Mouse (Mus musculus) liver, embryonic 14.5 days (tissue): ENCODE results near the gene Gm867. TPM values are rescaled to one million over a fixed set of nuclear protein-coding genes. Genes with fewer than 3 reads are reported as not detected.

Experiments used
- ATAC-seq: fragments of 200-750 bp; cut with Nextera tagmentation; 2 replicates; pipeline ENCODE4 v1.8.0; 2017; ENCODE audit warnings: moderate number of reproducible peaks, mild to moderate bottlenecking, moderate library complexity; ENCODE audit not compliant: insufficient read depth
- DNase-seq, 3 experiments: peaks; one replicate each; pipeline ENCODE4 v3.0.0-alpha.2; 2012 to 2013; ENCODE audit warnings: low read depth in 3 of 3, low spot score in 3 of 3
- H3K27ac ChIP-seq: fragments of 300-500 bp; sonication (generic); 2 replicates; pipeline ENCODE4 v1.5.1; 2014; ENCODE audit warnings: moderate library complexity, mild to moderate bottlenecking, control low read depth, inconsistent platforms
- H3K27me3 ChIP-seq: fragments of 300-500 bp; sonication (generic); 2 replicates; pipeline ENCODE4 v1.6.1; 2014; ENCODE audit warnings: mild to moderate bottlenecking, low read length, moderate library complexity; ENCODE audit not compliant: control insufficient read depth, insufficient read depth
- H3K36me3 ChIP-seq: fragments of 300-500 bp; sonication (generic); replicated peaks from 2 replicates; pipeline ENCODE4 v1.6.1; 2014; ENCODE audit warnings: low read depth; ENCODE audit not compliant: control insufficient read depth, insufficient read depth
- H3K4me1 ChIP-seq, 2 experiments: fragments of 200-500 bp in 1 of 2; fragments of 300-500 bp in 1 of 2; sonication (generic) in 1 of 2; replicated peaks; 2 replicates each; pipeline ENCODE4 v1.6.1; 2012 to 2014; ENCODE audit warnings: antibody characterized with exemption in 1 of 2, inconsistent platforms in 1 of 2, low read length in 1 of 2; ENCODE audit not compliant: control insufficient read depth in 2 of 2, insufficient read depth in 2 of 2
- H3K4me2 ChIP-seq: fragments of 300-500 bp; sonication (generic); 2 replicates; pipeline ENCODE4 v1.6.1; 2014; ENCODE audit warnings: low read depth, mild to moderate bottlenecking, control low read depth, moderate library complexity
- H3K4me3 ChIP-seq, 2 experiments: fragments of 200-500 bp in 1 of 2; fragments of 300-500 bp in 1 of 2; sonication (generic) in 1 of 2; 2 replicates each; pipeline ENCODE4 v1.5.1; 2012 to 2014; ENCODE audit warnings: low read depth in 2 of 2, low read length in 2 of 2, mild to moderate bottlenecking in 2 of 2, control low read depth in 1 of 2, inconsistent platforms in 1 of 2, moderate library complexity in 1 of 2; ENCODE audit not compliant: insufficient read depth in 1 of 2
- H3K9ac ChIP-seq: fragments of 300-500 bp; sonication (generic); replicated peaks from 2 replicates; pipeline ENCODE4 v1.6.1; 2014; ENCODE audit warnings: mild to moderate bottlenecking, control low read depth, moderate library complexity
- H3K9me3 ChIP-seq: fragments of 300-500 bp; sonication (generic); 2 replicates; pipeline ENCODE4 v1.6.1; 2016; ENCODE audit warnings: low read length, mixed read lengths; ENCODE audit not compliant: control insufficient read depth
- CTCF ChIP-seq: IDR thresholded peaks from 2 replicates; pipeline ENCODE4 v1.5.1; 2016; ENCODE audit warnings: antibody characterized with exemption, low read depth, control low read depth
- EP300 ChIP-seq: IDR thresholded peaks from 2 replicates; pipeline ENCODE4 v1.6.1; 2016; ENCODE audit warnings: antibody characterized with exemption, low read depth
- WGBS: fragments of 180-500 bp; shearing (Covaris S2); extraction: QIAGEN DNeasy Blood & Tissue Kit; methylation state at CpG from one replicate; pipeline ENCODE4 v1.1.7; 2014; ENCODE audit not compliant: insufficient replicate concordance; 5-methylcytosine and 5-hydroxymethylcytosine counted together
- polyA plus RNA-seq, 2 experiments: library from polyadenylated mRNA; depleted of rRNA in 1 of 2; stranded (reverse) in 1 of 2; unstranded in 1 of 2; fragments of >200 nt; fragmentation: Nextera tagmentation in 1 of 2; extraction: Ambion mirVana in 1 of 2; gene quantifications; 2 replicates each; pipeline versions ENCODE4 v1.2.1 to v1.2.3; 2012 to 2014

Gene Gm867
- polyA plus RNA-seq, 2 experiments = 20.9 to 27.6 TPM

DNA sequence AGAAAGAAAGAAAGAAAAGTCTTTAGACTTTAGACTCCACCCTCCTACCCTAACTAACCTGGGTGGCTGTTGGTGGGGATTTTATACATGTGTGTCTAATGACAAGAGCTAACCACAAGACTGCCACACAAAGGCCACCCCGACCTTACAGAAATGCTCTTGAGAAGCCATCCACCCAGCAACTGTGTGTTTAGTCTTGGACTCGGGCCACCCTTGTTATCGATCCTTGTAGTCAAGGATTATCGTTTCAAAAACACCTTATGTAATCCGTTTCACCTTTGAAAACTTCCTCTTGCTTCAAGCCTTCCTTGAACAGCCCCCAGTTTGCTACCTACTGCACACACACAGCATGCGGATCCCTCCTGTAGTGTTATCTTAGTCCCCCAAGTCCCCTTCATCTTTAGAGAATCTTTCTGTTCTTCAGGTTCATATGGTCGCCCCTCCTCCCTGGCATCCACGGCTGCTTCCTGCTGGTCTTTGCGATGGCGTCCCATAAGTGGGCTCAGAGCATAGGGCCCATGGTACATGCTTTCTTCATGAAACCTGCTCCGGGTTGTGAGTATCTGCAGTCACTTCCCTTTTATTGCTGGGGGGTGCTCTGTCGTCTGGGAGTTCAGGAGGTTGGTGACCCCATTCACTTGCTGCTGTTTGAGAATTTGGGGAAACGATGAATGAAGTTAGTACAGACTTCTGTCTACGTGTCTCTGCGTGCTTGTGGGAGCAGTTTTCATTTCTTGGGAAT lies 2.4 kb upstream of the Gm867 start, which contains the start of gene Vpreb3:
Gene Vpreb3 (plus strand): TSS at position 322 of the 742 bp plus-strand sequence.
- no peaks in the 10 kb centered on the region for H3K27me3 ChIP-seq
- 56% methylated on average over 15 of the region's 15 CpGs for WGBS
- no peak within 1 kb of the TSS for H3K27ac ChIP-seq
- H3K9me3 ChIP-seq = no peaks in the 10 kb centered on the region
- no peak within 1 kb of the TSS for H3K4me2 ChIP-seq
- H3K36me3 ChIP-seq = no peaks in the 10 kb centered on the region
- H3K4me1 ChIP-seq = peaks cover 16 to 24% of the 10 kb centered on the region in 2 experiments
- H3K4me3 ChIP-seq = no peak within 1 kb of the TSS
- TF ChIP-seq EP300 (no peak), CTCF (no peak)
- ATAC-seq = no peak
- no peak within 1 kb of the TSS for H3K9ac ChIP-seq
- DNase-seq = no peak

DNA sequence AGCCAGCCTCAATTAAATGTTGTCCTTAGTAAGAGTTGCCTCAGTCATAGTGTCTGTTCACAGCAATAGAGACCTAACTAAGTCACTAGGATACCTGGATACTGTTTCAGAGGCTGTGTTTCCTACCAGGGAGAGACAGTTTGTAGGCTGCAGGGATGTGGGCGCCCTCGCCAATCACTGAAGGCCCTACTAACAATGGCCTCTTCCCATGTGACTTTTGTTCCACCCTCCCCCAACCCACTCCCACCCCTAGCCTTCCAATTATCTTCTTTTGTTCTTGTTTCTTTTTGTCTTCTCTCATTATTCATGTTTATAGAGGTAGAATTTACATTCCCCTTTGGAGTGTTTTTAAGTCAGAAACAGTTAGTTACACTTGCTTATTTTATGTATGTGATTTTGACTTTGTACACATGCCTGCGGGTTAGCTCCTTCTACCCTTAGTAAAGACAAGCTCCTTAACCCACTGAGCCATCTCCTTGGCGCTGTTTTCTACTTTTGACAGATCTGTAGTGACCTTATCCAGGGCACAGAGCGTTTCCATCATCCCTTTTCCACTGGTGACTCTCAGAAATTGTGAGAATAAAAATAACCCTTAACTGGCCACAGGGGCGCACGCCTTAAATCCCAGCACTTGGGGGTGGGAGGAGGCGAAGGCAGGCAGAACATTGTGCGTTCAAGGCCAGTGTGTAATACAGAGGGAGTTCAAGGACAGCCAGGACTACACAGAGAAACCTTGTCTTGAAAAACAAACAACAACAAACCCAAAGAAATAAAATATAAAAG lies 761 bp upstream of the Gm867 start:
- no peak for ATAC-seq
- no peak for DNase-seq
- TF ChIP-seq EP300 (no peak), CTCF (no peak)
- Histone ChIP-seq H3K27ac (peak overlapping the region; percentile 93), H3K4me3 (no peak overlapping the region), H3K9ac (no peak overlapping the region), H3K9me3 (no peaks in the 10 kb centered on the region), H3K4me1 (peaks cover 32 to 36% of the 10 kb centered on the region in 2 experiments), H3K36me3 (peaks cover 2% of the 10 kb centered on the region; the same call in 1 of the 2 replicates), H3K4me2 (no peak overlapping the region), H3K27me3 (no peaks in the 10 kb centered on the region)
- 73% methylated on average over 9 of the region's 9 CpGs for WGBS

DNA sequence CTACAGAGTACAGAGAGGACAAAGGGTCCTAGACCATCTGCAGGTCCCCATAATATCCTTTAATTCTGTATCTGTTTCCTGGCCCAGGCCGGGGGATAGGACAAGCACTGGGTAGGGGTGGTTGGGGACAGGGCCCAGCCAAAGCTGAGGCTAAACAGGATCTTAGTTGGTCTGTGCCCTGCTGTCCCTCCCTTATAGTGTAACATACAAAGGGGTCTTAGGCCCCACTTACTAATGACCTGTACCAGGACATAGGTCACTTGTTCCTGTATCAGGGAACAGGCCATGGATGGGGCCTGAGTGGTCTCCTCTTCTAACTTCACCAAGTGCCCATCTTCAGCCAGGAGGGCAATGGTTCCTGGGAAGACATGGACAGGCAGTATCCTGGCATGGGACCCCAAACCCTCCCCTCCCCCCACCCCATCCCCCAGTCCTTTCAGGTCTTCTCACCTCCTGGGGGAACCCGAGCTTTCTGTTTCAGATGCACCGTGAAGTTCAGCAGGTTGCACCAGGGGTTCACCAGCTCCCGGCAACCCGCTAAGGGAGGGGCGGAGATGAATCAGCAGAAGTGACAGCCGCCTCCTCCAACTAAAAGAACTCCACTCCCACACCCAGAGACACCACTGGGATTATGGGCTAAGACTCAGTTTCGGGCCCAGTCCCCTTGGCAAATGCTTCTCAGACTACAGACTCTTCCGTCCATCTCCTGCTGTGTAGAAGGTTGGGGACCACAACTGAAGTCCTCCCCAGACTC lies 814 bp downstream of the Gm867 start:
- Histone ChIP-seq H3K27me3 (no peaks in the 10 kb centered on the region), H3K9me3 (no peaks in the 10 kb centered on the region), H3K4me1 (peaks cover 36 to 44% of the 10 kb centered on the region in 2 experiments), H3K36me3 (peaks cover 2% of the 10 kb centered on the region; the same call in 1 of the 2 replicates), H3K4me2 (peak overlapping the region; percentile 98), H3K9ac (peak overlapping the region; percentile 79), H3K27ac (peak overlapping the region; percentile 93), H3K4me3 (peak overlapping the region; percentile 80 to 91)
- 21% methylated on average over 9 of the region's 9 CpGs for WGBS
- DNase-seq (peak; percentile 71 to 79 (median 77)), ATAC-seq (peak; percentile 74)
- TF ChIP-seq CTCF = no peak
- no peak for TF ChIP-seq EP300

DNA sequence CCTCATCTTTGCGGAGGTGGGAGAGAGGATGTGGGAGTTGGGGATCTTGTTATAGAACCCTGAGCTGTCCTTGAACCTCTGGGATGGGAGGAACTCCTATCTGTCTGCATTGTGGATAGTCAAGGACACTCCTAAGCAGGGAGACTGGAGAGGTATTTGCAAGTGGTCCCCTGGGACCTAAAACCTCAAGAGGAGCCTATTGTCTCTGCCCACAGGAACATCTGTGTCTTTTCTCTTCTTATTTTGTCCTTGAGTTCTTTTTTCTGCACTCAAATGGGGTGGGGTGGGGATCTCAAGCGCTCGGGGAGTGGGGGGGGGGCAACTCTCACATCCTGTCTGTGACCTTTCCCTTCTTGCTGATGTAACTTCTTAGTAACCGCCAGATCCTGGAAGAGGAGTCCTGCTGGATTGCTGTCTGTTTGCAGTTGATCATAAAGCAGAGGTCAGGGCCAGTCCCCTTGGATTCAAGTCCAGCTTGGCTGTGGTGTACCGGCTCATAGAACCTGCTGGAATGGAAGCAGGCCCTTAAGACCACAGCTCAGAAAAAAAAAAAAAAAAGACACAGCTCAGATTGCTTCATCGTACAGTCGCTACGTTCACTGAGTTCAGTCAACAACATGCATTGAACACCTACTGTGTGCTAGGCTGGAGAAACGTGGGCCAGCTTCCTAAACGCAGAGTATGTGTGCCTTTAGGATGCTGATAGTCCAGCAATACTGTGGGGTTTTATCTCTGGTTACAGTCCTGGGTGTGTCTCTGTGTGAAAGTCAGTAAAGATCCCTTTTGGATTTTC lies 2.4 kb downstream of the Gm867 start:
- H3K27ac ChIP-seq = peak overlapping the region; percentile 93
- no peaks in the 10 kb centered on the region for H3K9me3 ChIP-seq
- DNase-seq (peak; percentile 72 to 74 (median 73)), ATAC-seq (peak; percentile 64)
- 37% methylated on average over 10 of the region's 10 CpGs for WGBS
- peaks cover 2% of the 10 kb centered on the region; the same call in 1 of the 2 replicates for H3K36me3 ChIP-seq
- TF ChIP-seq CTCF (no peak), EP300 (peak; percentile 84)
- peak overlapping the region; percentile 72 for H3K9ac ChIP-seq
- H3K4me2 ChIP-seq = peak overlapping the region; percentile 98
- peaks cover 2% of the 10 kb centered on the region for H3K27me3 ChIP-seq
- H3K4me1 ChIP-seq = peaks cover 36 to 44% of the 10 kb centered on the region in 2 experiments
- H3K4me3 ChIP-seq = peak overlapping the region; percentile 62 to 80
